In genomic region chr15:99469067-99469466, GRCm38 (mm10) we compare ENCODE assay signal across 8 mouse cellular contexts. TPM values are rescaled to one million over a fixed set of nuclear protein-coding genes. Genes with fewer than 3 reads are reported as not detected.
A peak's percentile ranks its signal among the peaks of the same experiment; 100 is the strongest.
DNase-seq lines count a peak whose midpoint lies in the region; ATAC-seq and TF ChIP-seq lines count a peak whose summit lies in the region.

No protein-coding gene starts in this region.

- no peak for TF ChIP-seq POLR2A in lung, adult 2 months (IDR thresholded peaks at IDR 0.05; ENCODE audit: borderline replicate concordance, extremely low read depth, low read depth, low read length)

- no peak overlapping the region for H3K4me3 ChIP-seq in lung, adult 2 months (replicated peaks; ENCODE audit: extremely low read depth, low read depth, low read length)

- peak; percentile 63 for TF ChIP-seq CTCF in lung, adult 2 months (IDR thresholded peaks at IDR 0.05; ENCODE audit: insufficient read depth, low read length)

- peak; percentile 58; the same call in 1 of the 2 replicates for ATAC-seq in frontal cortex, adult (ENCODE audit: low TSS enrichment)
- no peak for ATAC-seq in inflammation-experienced regulatory T-cells, adult 6 months

- no peaks in the 10 kb centered on the region for H3K4me1 ChIP-seq in lung, adult 2 months (ENCODE audit: control insufficient read depth, insufficient read depth, low read length)

- peak; percentile 70 for DNase-seq in 3134 (ENCODE audit: extremely low read depth, insufficient read length, low spot score)
- DNase-seq in CD4-positive, CD25-positive, alpha-beta regulatory T cell, adult 2 months (ENCODE audit: low read depth, low spot score), result peak; percentile 82
- DNase-seq in brain, adult 2 months (ENCODE audit: low read depth, low spot score), result peak; percentile 91
- peak; percentile 91 for DNase-seq in kidney, postnatal 10 days
- DNase-seq in lung, adult 2 months, result peak; percentile 72
- DNase-seq in right cerebral cortex, postnatal 10 days (ENCODE audit: low spot score in 2 of 2), result peak; percentile 82 to 85

- WGBS in lung, adult 2 months, result 24% methylated on average over 3 of the region's 3 CpGs

RNA-seq across cellular contexts. Expression of gene Bcdin3d, which starts 5.5 kb away (rescaled TPM):
- 5.0 and 5.2 TPM in 2 replicates for polyA plus RNA-seq in lung, adult 2 months (2012; rRNA removed)
- 10 to 100 TPM; 16.9 to 30.8 (median 30.6) TPM for polyA plus RNA-seq in inflammation-experienced regulatory T-cells, adult 6 months (2017; shearing (Covaris generic))

RNA-seq across cellular contexts. Expression of gene Nckap5l, which starts 11.5 kb away (rescaled TPM):
- 13.0 and 13.4 TPM in 2 replicates for polyA plus RNA-seq in lung, adult 2 months (2012; rRNA removed)
- 1 to 10 TPM in 1 of 3 experiments, under 1 TPM in 2; 0.10 to 1.9 (median 0.78) TPM for polyA plus RNA-seq in inflammation-experienced regulatory T-cells, adult 6 months (2017; shearing (Covaris generic))

RNA-seq across cellular contexts. Expression of gene Faim2, which starts 58.9 kb away (rescaled TPM):
- polyA plus RNA-seq in lung, adult 2 months (2012; rRNA removed), result 17.4 and 29.7 TPM in 2 replicates
- under 1 TPM in 2 of 3 experiments, not detected in 1; 0.03 to 0.15 TPM for polyA plus RNA-seq in inflammation-experienced regulatory T-cells, adult 6 months (2017; shearing (Covaris generic))

Comparison
In these comparisons a context has a peak if more than half of its experiments do, and no peak if none do; other contexts are left out.
1. RNA of gene Faim2, which starts 58.9 kb away (polyA plus RNA-seq): 17.4 to 29.7 TPM in lung, adult 2 months; 0.03 to 0.15 TPM in inflammation-experienced regulatory T-cells, adult 6 months; every median in the first group is over 10 times any median in the second.
2. Peak in every context shown above with its lines, with median percentiles within 50 percentile points of each other: DNase-seq.